Mouse (Mus musculus): ENCODE results near the gene Cep83. TPM values are rescaled to one million over a fixed set of nuclear protein-coding genes. Genes with fewer than 3 reads are reported as not detected.

Cep83 gene
- 20.3 and 20.7 TPM in 2 replicates for polyA plus RNA-seq (2014; fragmentation: Nextera tagmentation; extraction: Ambion mirVana)

DNA sequence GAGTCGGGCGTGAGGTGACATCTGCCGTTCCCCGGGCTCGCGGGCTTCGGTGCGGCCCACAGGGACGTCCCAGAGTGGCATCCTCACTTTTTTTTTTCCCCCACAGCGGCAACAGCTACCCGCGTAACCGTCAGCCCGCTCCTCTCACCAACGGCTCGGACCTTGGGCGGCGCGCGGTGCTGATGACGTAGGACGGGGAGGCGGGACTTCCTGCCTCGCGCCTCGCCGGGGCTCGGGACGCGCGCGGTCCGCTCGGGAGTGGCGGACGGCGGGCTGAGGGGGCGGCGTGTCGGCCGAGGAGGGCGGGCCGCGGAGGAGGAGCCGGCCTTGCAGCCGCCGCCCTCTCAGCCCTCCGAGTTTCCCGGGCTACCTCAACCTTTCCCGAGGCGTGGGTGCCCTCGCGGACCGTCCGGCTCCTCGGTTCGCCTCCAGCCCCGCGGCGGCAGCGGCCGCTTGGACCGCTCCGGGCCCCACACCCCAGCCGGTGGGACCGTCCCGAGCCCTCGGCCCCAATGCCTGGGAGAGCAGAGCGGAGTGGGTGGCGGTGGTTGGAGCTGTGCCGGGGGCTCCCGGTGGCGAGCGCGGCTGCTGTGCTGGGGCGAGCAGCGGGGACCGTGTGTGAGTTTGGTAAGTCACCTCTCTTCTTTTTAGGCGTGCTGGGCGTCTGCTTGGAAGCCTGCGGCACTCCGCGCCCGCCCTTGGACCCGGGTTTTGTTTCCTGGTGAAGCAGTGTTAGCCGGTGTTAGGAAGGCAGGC lies at the start of gene Cep83:
Cep83 (plus strand) TSS at position 235 of the 756 bp plus-strand sequence.
- Histone ChIP-seq H3K4me1 (ENCODE audit: control insufficient read depth, insufficient read depth, low read length) (peaks cover 6% of the 10 kb centered on the region), H3K9me3 (replicated peaks; ENCODE audit: control insufficient read depth, low read length) (no peaks in the 10 kb centered on the region), H3K4me2 (peak within 1 kb of the TSS; percentile 83), H3K9ac (ENCODE audit: low read depth, low read length) (peak within 1 kb of the TSS; percentile 95), H3K4me3 (ENCODE audit: low read depth, low read length) (peak within 1 kb of the TSS; percentile 85), H3K27me3 (ENCODE audit: control insufficient read depth, insufficient read depth, low read length) (no peaks in the 10 kb centered on the region), H3K27ac (ENCODE audit: low read depth, low read length) (peak within 1 kb of the TSS; percentile 98), H3K36me3 (ENCODE audit: control insufficient read depth, insufficient read depth, low read length) (no peaks in the 10 kb centered on the region)
- WGBS (ENCODE audit: insufficient replicate concordance) = under 1% methylated on average over 65 of the region's 86 CpGs
- ATAC-seq (replicated peaks; ENCODE audit: insufficient number of reproducible peaks, low FRiP score, low TSS enrichment) = peak; percentile 98

GRCm38 (mm10) chr10:94639281-94639680 lies 49.2 kb upstream of the Cep83 start:
- Histone ChIP-seq H3K27ac (ENCODE audit: low read depth, low read length) (no peak overlapping the region), H3K27me3 (ENCODE audit: control insufficient read depth, insufficient read depth, low read length) (no peaks in the 10 kb centered on the region), H3K4me2 (no peak overlapping the region), H3K4me1 (ENCODE audit: control insufficient read depth, insufficient read depth, low read length) (no peaks in the 10 kb centered on the region), H3K4me3 (ENCODE audit: low read depth, low read length) (no peak overlapping the region), H3K9me3 (replicated peaks; ENCODE audit: control insufficient read depth, low read length) (no peaks in the 10 kb centered on the region), H3K9ac (ENCODE audit: low read depth, low read length) (no peak overlapping the region), H3K36me3 (ENCODE audit: control insufficient read depth, insufficient read depth, low read length) (no peaks in the 10 kb centered on the region)
- no peak for ATAC-seq (replicated peaks; ENCODE audit: insufficient number of reproducible peaks, low FRiP score, low TSS enrichment)
- WGBS (ENCODE audit: insufficient replicate concordance) = 69% methylated on average over 5 of the region's 5 CpGs

DNA sequence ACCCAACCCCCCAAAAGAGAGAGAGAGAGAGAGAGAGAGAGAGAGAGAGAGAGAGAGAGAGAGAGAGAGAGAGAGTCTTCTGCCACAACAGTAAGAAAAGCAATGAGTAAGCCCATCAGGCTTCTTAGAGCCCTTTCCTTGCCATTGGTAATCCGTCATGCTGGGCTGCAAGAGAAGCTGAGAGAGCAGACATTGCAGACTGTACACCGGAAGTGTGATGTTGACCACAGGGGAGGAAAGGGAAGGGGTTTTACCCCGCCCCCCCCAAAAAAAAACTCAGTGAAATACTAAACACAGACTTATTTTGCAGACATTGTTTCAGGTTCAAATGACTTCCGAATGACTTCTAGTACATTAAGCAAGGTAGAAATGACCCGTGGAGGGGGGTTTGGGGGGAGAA lies 48.4 kb upstream of the Cep83 start:
- Histone ChIP-seq H3K9me3 (replicated peaks; ENCODE audit: control insufficient read depth, low read length) (no peaks in the 10 kb centered on the region), H3K27me3 (ENCODE audit: control insufficient read depth, insufficient read depth, low read length) (no peaks in the 10 kb centered on the region), H3K4me2 (no peak overlapping the region), H3K9ac (ENCODE audit: low read depth, low read length) (no peak overlapping the region), H3K27ac (ENCODE audit: low read depth, low read length) (no peak overlapping the region), H3K4me1 (ENCODE audit: control insufficient read depth, insufficient read depth, low read length) (no peaks in the 10 kb centered on the region), H3K36me3 (ENCODE audit: control insufficient read depth, insufficient read depth, low read length) (no peaks in the 10 kb centered on the region), H3K4me3 (ENCODE audit: low read depth, low read length) (no peak overlapping the region)
- WGBS (ENCODE audit: insufficient replicate concordance) = 66% methylated on average over 5 of the region's 5 CpGs
- ATAC-seq (replicated peaks; ENCODE audit: insufficient number of reproducible peaks, low FRiP score, low TSS enrichment) = no peak

- no peak overlapping the region for H3K4me3 ChIP-seq (ENCODE audit: low read depth, low read length)
- H3K9me3 ChIP-seq (replicated peaks; ENCODE audit: control insufficient read depth, low read length) = no peaks in the 10 kb centered on the region
- no peak overlapping the region for H3K9ac ChIP-seq (ENCODE audit: low read depth, low read length)
- no peak overlapping the region for H3K27ac ChIP-seq (ENCODE audit: low read depth, low read length)
- no peaks in the 10 kb centered on the region for H3K36me3 ChIP-seq (ENCODE audit: control insufficient read depth, insufficient read depth, low read length)
- 67% methylated on average over 3 of the region's 3 CpGs for WGBS (ENCODE audit: insufficient replicate concordance)
- H3K4me2 ChIP-seq = no peak overlapping the region
- H3K4me1 ChIP-seq (ENCODE audit: control insufficient read depth, insufficient read depth, low read length) = no peaks in the 10 kb centered on the region
- ATAC-seq (replicated peaks; ENCODE audit: insufficient number of reproducible peaks, low FRiP score, low TSS enrichment) = no peak
- H3K27me3 ChIP-seq (ENCODE audit: control insufficient read depth, insufficient read depth, low read length) = no peaks in the 10 kb centered on the region
These were observed 24.4 kb upstream of the Cep83 start for GRCm38 (mm10) chr10:94664036-94664435.

- H3K4me1 ChIP-seq (ENCODE audit: control insufficient read depth, insufficient read depth, low read length) = no peaks in the 10 kb centered on the region
- no peaks in the 10 kb centered on the region for H3K27me3 ChIP-seq (ENCODE audit: control insufficient read depth, insufficient read depth, low read length)
- no peak for ATAC-seq (replicated peaks; ENCODE audit: insufficient number of reproducible peaks, low FRiP score, low TSS enrichment)
- no peak overlapping the region for H3K9ac ChIP-seq (ENCODE audit: low read depth, low read length)
- H3K27ac ChIP-seq (ENCODE audit: low read depth, low read length) = no peak overlapping the region
- no peak overlapping the region for H3K4me3 ChIP-seq (ENCODE audit: low read depth, low read length)
- 87% methylated on average over 7 of the region's 7 CpGs for WGBS (ENCODE audit: insufficient replicate concordance)
- H3K9me3 ChIP-seq (replicated peaks; ENCODE audit: control insufficient read depth, low read length) = no peaks in the 10 kb centered on the region
- H3K36me3 ChIP-seq (ENCODE audit: control insufficient read depth, insufficient read depth, low read length) = no peaks in the 10 kb centered on the region
- H3K4me2 ChIP-seq = no peak overlapping the region
These were observed 24.0 kb upstream of the Cep83 start for GRCm38 (mm10) chr10:94664455-94664854.

- Histone ChIP-seq H3K9me3 (replicated peaks; ENCODE audit: control insufficient read depth, low read length) (no peaks in the 10 kb centered on the region), H3K9ac (ENCODE audit: low read depth, low read length) (no peak overlapping the region), H3K4me3 (ENCODE audit: low read depth, low read length) (no peak overlapping the region), H3K27ac (ENCODE audit: low read depth, low read length) (no peak overlapping the region), H3K27me3 (ENCODE audit: control insufficient read depth, insufficient read depth, low read length) (no peaks in the 10 kb centered on the region), H3K4me1 (ENCODE audit: control insufficient read depth, insufficient read depth, low read length) (no peaks in the 10 kb centered on the region), H3K36me3 (ENCODE audit: control insufficient read depth, insufficient read depth, low read length) (no peaks in the 10 kb centered on the region), H3K4me2 (no peak overlapping the region)
- no peak for ATAC-seq (replicated peaks; ENCODE audit: insufficient number of reproducible peaks, low FRiP score, low TSS enrichment)
These were observed 20.3 kb upstream of the Cep83 start for GRCm38 (mm10) chr10:94668147-94668546.

DNA sequence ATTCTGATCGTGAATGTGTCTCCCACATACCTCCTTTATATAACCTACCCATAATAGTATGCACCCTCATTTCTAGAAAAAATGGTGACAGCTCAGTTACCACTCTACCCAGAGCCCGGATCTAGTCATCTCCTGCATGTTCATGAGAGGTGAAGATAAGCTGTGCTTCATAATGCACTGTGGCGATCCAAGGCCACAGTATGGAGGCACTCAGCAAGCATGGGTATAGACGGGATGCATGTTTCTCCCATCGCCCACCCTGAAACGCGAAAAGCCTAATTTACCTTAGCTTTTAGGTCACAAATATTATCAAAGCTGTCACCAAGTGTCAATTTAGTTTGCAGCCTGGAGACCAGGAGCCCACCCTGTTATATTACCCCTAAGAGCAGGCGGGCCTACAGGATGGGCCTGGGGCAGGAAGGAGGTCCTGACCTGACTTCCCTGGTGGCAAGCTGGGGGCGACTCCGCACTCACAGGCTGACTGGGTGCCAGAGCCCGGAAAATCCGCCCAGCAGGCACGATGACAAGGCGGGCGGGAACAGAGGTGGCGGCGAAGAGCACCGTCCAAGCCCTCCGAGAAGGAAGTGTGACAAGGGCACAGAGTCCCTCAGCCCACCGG lies 544 bp upstream of the Cep83 start:
- 2% methylated on average over 20 of the region's 20 CpGs for WGBS (ENCODE audit: insufficient replicate concordance)
- H3K9ac ChIP-seq (ENCODE audit: low read depth, low read length) = peak overlapping the region; percentile 95
- H3K36me3 ChIP-seq (ENCODE audit: control insufficient read depth, insufficient read depth, low read length) = no peaks in the 10 kb centered on the region
- peak overlapping the region; percentile 83 for H3K4me2 ChIP-seq
- peak overlapping the region; percentile 98 for H3K27ac ChIP-seq (ENCODE audit: low read depth, low read length)
- no peaks in the 10 kb centered on the region for H3K9me3 ChIP-seq (replicated peaks; ENCODE audit: control insufficient read depth, low read length)
- H3K4me3 ChIP-seq (ENCODE audit: low read depth, low read length) = peak overlapping the region; percentile 85
- ATAC-seq (replicated peaks; ENCODE audit: insufficient number of reproducible peaks, low FRiP score, low TSS enrichment) = peak; percentile 78
- H3K4me1 ChIP-seq (ENCODE audit: control insufficient read depth, insufficient read depth, low read length) = peaks cover 6% of the 10 kb centered on the region
- no peaks in the 10 kb centered on the region for H3K27me3 ChIP-seq (ENCODE audit: control insufficient read depth, insufficient read depth, low read length)

- Histone ChIP-seq H3K27ac (ENCODE audit: low read depth, low read length) (peak overlapping the region; percentile 98), H3K4me1 (ENCODE audit: control insufficient read depth, insufficient read depth, low read length) (peaks cover 6% of the 10 kb centered on the region), H3K9me3 (replicated peaks; ENCODE audit: control insufficient read depth, low read length) (no peaks in the 10 kb centered on the region), H3K4me3 (ENCODE audit: low read depth, low read length) (peak overlapping the region; percentile 85), H3K4me2 (peak overlapping the region; percentile 74), H3K9ac (ENCODE audit: low read depth, low read length) (peak overlapping the region; percentile 95), H3K36me3 (ENCODE audit: control insufficient read depth, insufficient read depth, low read length) (no peaks in the 10 kb centered on the region), H3K27me3 (ENCODE audit: control insufficient read depth, insufficient read depth, low read length) (no peaks in the 10 kb centered on the region)
- under 1% methylated on average over 7 of the region's 7 CpGs for WGBS (ENCODE audit: insufficient replicate concordance)
- ATAC-seq (replicated peaks; ENCODE audit: insufficient number of reproducible peaks, low FRiP score, low TSS enrichment) = no peak
These were observed 689 bp downstream of the Cep83 start for GRCm38 (mm10) chr10:94689176-94689510.

DNA sequence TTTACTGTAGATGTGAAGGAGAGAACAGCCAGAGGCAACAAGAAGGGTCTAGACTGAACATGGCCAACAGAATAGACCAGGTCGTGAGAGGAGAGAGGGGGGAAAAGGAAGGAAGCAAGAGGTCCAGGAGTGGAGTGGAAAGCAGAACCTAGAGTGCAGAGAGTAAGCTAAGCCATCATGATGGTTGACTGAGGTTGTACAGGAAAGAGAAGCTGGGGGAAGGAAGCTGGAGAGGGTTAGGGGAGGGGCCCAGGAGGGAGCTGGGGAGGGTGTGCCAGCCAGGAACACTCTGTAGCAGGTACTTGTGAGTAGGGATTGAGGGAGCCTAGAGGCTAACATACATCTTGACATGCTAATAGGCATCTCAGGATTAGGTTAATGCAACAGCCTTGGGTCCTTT lies 1.9 kb downstream of the Cep83 start:
- H3K27ac ChIP-seq (ENCODE audit: low read depth, low read length) = no peak overlapping the region
- peaks cover 6% of the 10 kb centered on the region for H3K4me1 ChIP-seq (ENCODE audit: control insufficient read depth, insufficient read depth, low read length)
- no peak for ATAC-seq (replicated peaks; ENCODE audit: insufficient number of reproducible peaks, low FRiP score, low TSS enrichment)
- no peaks in the 10 kb centered on the region for H3K9me3 ChIP-seq (replicated peaks; ENCODE audit: control insufficient read depth, low read length)
- H3K9ac ChIP-seq (ENCODE audit: low read depth, low read length) = no peak overlapping the region
- WGBS (ENCODE audit: insufficient replicate concordance) = 56% methylated on average over 1 of the region's 1 CpGs
- H3K27me3 ChIP-seq (ENCODE audit: control insufficient read depth, insufficient read depth, low read length) = no peaks in the 10 kb centered on the region
- H3K4me2 ChIP-seq = peak overlapping the region; percentile 31; the same call in 1 of the 2 replicates
- no peak overlapping the region for H3K4me3 ChIP-seq (ENCODE audit: low read depth, low read length)
- H3K36me3 ChIP-seq (ENCODE audit: control insufficient read depth, insufficient read depth, low read length) = no peaks in the 10 kb centered on the region

Data from heart, embryonic 11.5 days (tissue).